Mouse (Mus musculus) liver, embryonic 13.5 days (tissue): ENCODE data around the gene Ppp1r12c. TPM values are rescaled to one million over a fixed set of nuclear protein-coding genes. Genes with fewer than 3 reads are reported as not detected.
"Not testable (repeated sequence)": the region's sequence is repeated elsewhere in the genome, so short reads cannot be mapped to it uniquely, and the experiment has no call there.

Source experiments
- ATAC-seq: fragments of 200-750 bp; cut with Nextera tagmentation; 2 replicates; pipeline ENCODE4 v1.8.0; 2017; ENCODE audit warnings: low read depth, mild to moderate bottlenecking, moderate number of reproducible peaks, moderate library complexity
- DNase-seq: peaks from one replicate; pipeline ENCODE4 v3.0.0; 2022
- H3K27ac ChIP-seq: fragments of 300-500 bp; sonication (generic); 2 replicates; pipeline ENCODE4 v1.5.1; 2015; ENCODE audit warnings: moderate library complexity, mild to moderate bottlenecking, inconsistent platforms
- H3K27me3 ChIP-seq: fragments of 300-500 bp; sonication (generic); 2 replicates; pipeline ENCODE4 v1.6.1; 2015; ENCODE audit warnings: mild to moderate bottlenecking, inconsistent platforms
- H3K36me3 ChIP-seq: fragments of 300-500 bp; sonication (generic); 2 replicates; pipeline ENCODE4 v1.6.1; 2015; ENCODE audit warnings: mild to moderate bottlenecking, inconsistent platforms
- H3K4me1 ChIP-seq: fragments of 300-500 bp; sonication (generic); replicated peaks from 2 replicates; pipeline ENCODE4 v1.6.1; 2015; ENCODE audit warnings: inconsistent platforms
- H3K4me2 ChIP-seq: fragments of 300-500 bp; sonication (generic); 2 replicates; pipeline ENCODE4 v1.6.1; 2015; ENCODE audit warnings: inconsistent platforms, mild to moderate bottlenecking, moderate library complexity
- H3K4me3 ChIP-seq: fragments of 300-500 bp; sonication (generic); replicated peaks from 2 replicates; pipeline ENCODE4 v1.5.1; 2015; ENCODE audit warnings: mild to moderate bottlenecking, inconsistent platforms
- H3K9ac ChIP-seq: fragments of 300-500 bp; sonication (generic); 2 replicates; pipeline ENCODE4 v1.6.1; 2015; ENCODE audit warnings: mild to moderate bottlenecking, inconsistent platforms
- H3K9me3 ChIP-seq: fragments of 300-500 bp; sonication (generic); replicated peaks from 2 replicates; pipeline ENCODE4 v1.6.1; 2016; ENCODE audit warnings: inconsistent platforms
- WGBS: fragments of 180-500 bp; shearing (Covaris S2); methylation state at CpG from one replicate; pipeline ENCODE4 v1.1.7; 2015; ENCODE audit not compliant: insufficient replicate concordance; 5-methylcytosine and 5-hydroxymethylcytosine counted together
- polyA plus RNA-seq: library from polyadenylated mRNA; unstranded; fragments of >200 nt; fragmentation: Nextera tagmentation; extraction: Ambion mirVana; gene quantifications from 2 replicates; pipeline ENCODE4 v1.2.1, GENCODE M21; 2015

Ppp1r12c gene
- polyA plus RNA-seq, 1 experiment from 2014 or later, result 18.8 TPM

- peaks cover 17% of the 10 kb centered on the region for H3K27me3 ChIP-seq
- H3K4me1 ChIP-seq, result peaks cover 25% of the 10 kb centered on the region
- H3K36me3 ChIP-seq, result no peaks in the 10 kb centered on the region
- H3K27ac ChIP-seq, result no peak overlapping the region
- peak overlapping the region; percentile 47; the same call in 1 of the 2 replicates for H3K4me3 ChIP-seq
- no peaks in the 10 kb centered on the region for H3K9me3 ChIP-seq
- H3K4me2 ChIP-seq, result peak overlapping the region; percentile 66
- 46% methylated on average over 18 of the region's 18 CpGs for WGBS
- DNase-seq (no peak), ATAC-seq (no peak)
- H3K9ac ChIP-seq, result peak overlapping the region; percentile 59; the same call in 1 of the 2 replicates
These were observed 25.8 kb upstream of the Ppp1r12c start for GRCm38 (mm10) chr7:4527302-4527689.

- peaks cover 17% of the 10 kb centered on the region for H3K27me3 ChIP-seq
- DNase-seq (peak; percentile 77), ATAC-seq (peak; percentile 85)
- H3K4me1 ChIP-seq, result peaks cover 27% of the 10 kb centered on the region
- WGBS, result 16% methylated on average over 40 of the region's 40 CpGs
- peak overlapping the region; percentile 47 for H3K4me3 ChIP-seq
- H3K4me2 ChIP-seq, result peak overlapping the region; percentile 66
- H3K36me3 ChIP-seq, result no peaks in the 10 kb centered on the region
- H3K27ac ChIP-seq, result no peak overlapping the region
- H3K9ac ChIP-seq, result peak overlapping the region; percentile 59
- H3K9me3 ChIP-seq, result no peaks in the 10 kb centered on the region
These were observed 25.1 kb upstream of the Ppp1r12c start for GRCm38 (mm10) chr7:4526341-4527301.

DNA sequence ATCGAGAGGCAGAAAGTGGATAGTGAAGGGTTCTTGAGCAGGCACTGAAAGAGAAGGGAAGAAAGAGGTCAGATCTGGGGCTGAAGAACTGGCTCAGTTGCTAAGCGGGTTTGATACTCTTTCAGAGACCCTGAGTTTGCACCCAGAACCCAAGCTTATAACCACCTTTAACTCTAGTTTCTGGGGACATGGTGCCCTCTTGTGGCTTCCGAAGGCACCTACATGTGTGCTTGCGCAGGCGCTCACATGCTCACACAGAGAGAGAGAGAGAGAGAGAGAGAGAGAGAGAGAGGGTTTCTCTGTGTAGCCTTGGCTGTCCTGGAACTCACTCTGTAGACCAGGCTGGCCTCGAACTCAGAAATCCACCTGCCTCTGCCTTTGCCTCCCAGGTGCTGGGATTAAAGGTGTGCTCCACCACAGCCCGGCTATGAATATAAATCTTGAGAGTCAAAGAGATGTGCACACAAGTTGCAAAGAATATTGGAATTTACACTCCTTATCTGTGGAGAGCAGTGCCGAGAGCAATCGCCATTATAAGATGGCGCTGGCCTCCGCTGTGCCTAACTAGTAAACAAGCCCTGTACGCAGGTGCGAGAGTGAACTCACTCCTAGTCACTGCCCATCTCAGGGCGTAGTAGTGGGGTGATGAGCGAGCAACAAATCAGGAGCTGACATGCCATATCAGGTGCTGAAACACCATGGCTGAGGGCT lies 22.9 kb upstream of the Ppp1r12c start, which contains the start of gene Tnni3:
TSS of gene Tnni3 (minus strand) at position 18 of the 711 bp plus-strand sequence.
- H3K9me3 ChIP-seq, ATAC-seq, H3K9ac ChIP-seq, H3K4me2 ChIP-seq, H3K4me3 ChIP-seq, H3K27ac ChIP-seq, H3K36me3 ChIP-seq: not testable (repeated sequence)
- WGBS, result 59% methylated on average over 15 of the region's 15 CpGs
- H3K4me1 ChIP-seq, result peaks cover 39% of the 10 kb centered on the region
- peaks cover 28% of the 10 kb centered on the region for H3K27me3 ChIP-seq
- peak; percentile 31 for DNase-seq

- no peaks in the 10 kb centered on the region for H3K36me3 ChIP-seq
- H3K9ac ChIP-seq, result no peak overlapping the region
- H3K4me3 ChIP-seq, result no peak overlapping the region
- peaks cover 28% of the 10 kb centered on the region for H3K27me3 ChIP-seq
- ATAC-seq (no peak), DNase-seq (no peak)
- no peak overlapping the region for H3K27ac ChIP-seq
- H3K4me1 ChIP-seq, result peaks cover 39% of the 10 kb centered on the region
- WGBS, result 74% methylated on average over 33 of the region's 33 CpGs
- H3K9me3 ChIP-seq, result no peaks in the 10 kb centered on the region
- no peak overlapping the region for H3K4me2 ChIP-seq
These were observed 22.0 kb upstream of the Ppp1r12c start for GRCm38 (mm10) chr7:4523205-4524130.

DNA sequence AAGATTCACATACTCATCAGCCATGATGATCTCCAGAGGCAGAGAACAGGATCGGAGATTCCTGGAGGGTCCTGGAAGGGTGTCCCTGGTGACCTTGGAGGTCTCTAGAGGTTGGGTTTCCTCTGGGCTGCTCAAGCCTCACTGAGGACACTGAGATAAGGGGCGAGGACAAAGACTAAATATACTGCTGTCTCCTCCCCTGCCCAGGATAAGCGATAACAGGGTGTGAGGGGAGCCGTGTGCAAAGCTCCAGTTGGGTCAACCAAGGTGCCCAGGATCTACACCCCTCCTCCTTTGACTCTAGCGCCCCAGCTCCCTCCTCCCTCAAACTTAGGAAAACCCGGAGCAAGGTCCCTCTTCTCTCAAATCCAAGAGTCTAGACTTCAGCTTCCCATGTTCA lies 20.8 kb upstream of the Ppp1r12c start:
- 36% methylated on average over 6 of the region's 6 CpGs for WGBS
- DNase-seq (no peak), ATAC-seq (no peak)
- no peaks in the 10 kb centered on the region for H3K9me3 ChIP-seq
- peaks cover 24% of the 10 kb centered on the region for H3K27me3 ChIP-seq
- no peaks in the 10 kb centered on the region for H3K36me3 ChIP-seq
- H3K9ac ChIP-seq, result no peak overlapping the region
- H3K4me1 ChIP-seq, result peaks cover 38% of the 10 kb centered on the region
- no peak overlapping the region for H3K4me2 ChIP-seq
- no peak overlapping the region for H3K4me3 ChIP-seq
- no peak overlapping the region for H3K27ac ChIP-seq

- Histone ChIP-seq H3K4me2 (peak overlapping the region; percentile 41), H3K27me3 (peaks cover 24% of the 10 kb centered on the region), H3K27ac (no peak overlapping the region), H3K4me1 (peaks cover 36% of the 10 kb centered on the region), H3K9ac (no peak overlapping the region), H3K9me3 (no peaks in the 10 kb centered on the region), H3K4me3 (no peak overlapping the region), H3K36me3 (no peaks in the 10 kb centered on the region)
- WGBS, result 23% methylated on average over 32 of the region's 32 CpGs
- no peak for ATAC-seq
- DNase-seq, result no peak
These were observed 19.9 kb upstream of the Ppp1r12c start for GRCm38 (mm10) chr7:4521231-4522003.

DNA sequence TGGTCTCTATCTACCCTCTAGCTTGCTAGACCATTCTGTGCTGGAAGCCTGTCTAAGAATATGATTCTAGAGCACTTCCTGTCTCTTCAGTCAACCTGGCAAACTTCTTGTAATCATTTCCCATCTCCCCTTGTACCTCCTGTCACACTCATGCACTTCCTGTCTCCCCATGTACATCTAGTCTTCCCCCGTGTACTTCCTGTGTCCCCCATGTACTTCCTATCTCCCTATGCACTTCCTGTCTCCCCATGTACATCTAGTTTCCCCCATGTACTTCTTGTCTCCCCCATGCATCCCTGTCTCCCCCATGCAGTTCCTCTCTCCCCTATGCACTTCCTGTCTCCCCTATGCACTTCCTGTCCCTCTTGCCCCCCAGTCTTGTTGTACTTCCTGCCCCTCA lies 17.0 kb upstream of the Ppp1r12c start:
- Histone ChIP-seq H3K4me3 (no peak overlapping the region), H3K9ac (no peak overlapping the region), H3K4me2 (no peak overlapping the region), H3K9me3 (no peaks in the 10 kb centered on the region), H3K27me3 (peaks cover 24% of the 10 kb centered on the region), H3K4me1 (peaks cover 33% of the 10 kb centered on the region), H3K36me3 (no peaks in the 10 kb centered on the region), H3K27ac (no peak overlapping the region)
- WGBS, result 29% methylated on average over 1 of the region's 1 CpGs
- DNase-seq, result no peak
- ATAC-seq, result no peak

GRCm38 (mm10) chr7:4516332-4517050 lies 15.0 kb upstream of the Ppp1r12c start, which contains the start of gene Tnnt1:
Gene Tnnt1 (minus strand): TSS chr7:4516382.
- no peaks in the 10 kb centered on the region for H3K36me3 ChIP-seq
- H3K27ac ChIP-seq, result no peak within 1 kb of the TSS
- WGBS, result 16% methylated on average over 4 of the region's 4 CpGs
- no peak for DNase-seq
- peaks cover 25% of the 10 kb centered on the region for H3K4me1 ChIP-seq
- H3K27me3 ChIP-seq, result peaks cover 13% of the 10 kb centered on the region
- no peaks in the 10 kb centered on the region for H3K9me3 ChIP-seq
- H3K9ac ChIP-seq, result no peak within 1 kb of the TSS
- H3K4me3 ChIP-seq, result no peak within 1 kb of the TSS
- ATAC-seq, result no peak
- no peak within 1 kb of the TSS for H3K4me2 ChIP-seq

DNA sequence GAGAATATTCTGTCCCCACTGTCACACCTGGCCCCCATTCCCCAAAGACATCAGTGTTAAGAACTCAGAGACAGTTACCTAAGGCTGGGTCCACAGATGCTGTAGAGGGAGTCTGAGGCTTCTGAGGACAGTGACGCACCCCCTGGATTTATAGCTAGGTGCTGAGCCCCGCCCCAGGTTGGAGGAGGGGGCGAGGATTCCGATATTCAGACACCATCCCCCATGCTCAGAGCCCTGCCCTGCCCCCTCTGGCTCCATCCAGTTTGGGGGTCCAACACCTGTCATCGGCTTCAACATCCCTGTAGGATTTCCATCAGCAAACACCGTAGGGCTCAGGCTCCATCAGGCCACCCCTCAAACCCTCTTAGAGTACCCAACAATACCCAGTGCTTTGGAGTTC lies 14.4 kb upstream of the Ppp1r12c start:
- Histone ChIP-seq H3K27ac (no peak overlapping the region), H3K36me3 (no peaks in the 10 kb centered on the region), H3K9ac (no peak overlapping the region), H3K4me3 (no peak overlapping the region), H3K4me2 (no peak overlapping the region), H3K9me3 (no peaks in the 10 kb centered on the region), H3K4me1 (peaks cover 19% of the 10 kb centered on the region), H3K27me3 (peaks cover 9% of the 10 kb centered on the region)
- 58% methylated on average over 6 of the region's 6 CpGs for WGBS
- ATAC-seq (no peak), DNase-seq (no peak)
